Mouse (Mus musculus): ENCODE data around the gene Sgta.
"Not testable (repeated sequence)": the region's sequence is repeated elsewhere in the genome, so short reads cannot be mapped to it uniquely, and the experiment has no call there.

Gene Sgta

DNA sequence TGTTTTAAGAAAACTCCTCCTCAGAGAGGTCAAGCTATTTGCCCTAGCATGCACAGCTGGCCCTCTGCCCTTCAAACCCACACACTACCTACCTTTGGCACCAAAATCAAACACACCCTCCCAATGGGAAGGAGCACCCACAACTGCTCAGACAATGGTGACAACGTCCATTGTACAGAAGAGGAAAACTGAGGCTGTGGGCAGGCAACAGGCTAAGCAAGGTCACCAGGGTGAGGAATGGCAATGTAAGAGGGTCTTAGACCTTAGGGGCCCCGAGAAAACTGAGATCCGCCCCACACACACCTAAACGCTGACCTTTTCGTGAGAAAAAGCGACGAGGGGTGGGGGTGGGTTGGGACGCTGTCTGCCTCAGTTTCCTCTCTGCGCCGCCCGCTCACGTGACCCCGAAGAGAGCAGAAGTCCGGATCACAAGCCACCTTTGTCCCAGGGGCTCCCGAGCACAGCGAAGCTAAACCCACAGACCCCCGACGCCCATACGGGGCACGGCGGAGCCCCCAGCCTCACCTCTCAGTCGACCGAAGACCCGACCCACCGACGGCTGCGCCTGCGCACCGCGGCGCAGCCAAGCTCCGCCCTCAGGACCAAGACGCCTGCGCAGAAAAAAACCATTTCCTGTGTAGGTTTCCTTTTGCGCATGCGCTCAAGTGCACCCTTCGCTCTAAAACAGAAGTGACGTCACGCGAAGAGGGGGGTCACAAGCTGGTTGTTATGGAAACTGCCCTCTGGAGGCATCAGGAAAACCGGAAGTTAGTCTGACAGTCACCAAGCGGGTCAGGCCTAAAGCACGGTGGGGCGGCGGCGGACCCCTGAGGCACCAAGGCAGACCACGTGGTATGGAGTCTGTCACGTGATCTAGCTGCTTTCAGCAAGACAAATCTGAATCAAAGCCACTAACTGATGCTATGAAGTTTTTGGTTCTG is at the start of gene Sgta:
TSS of gene Sgta (minus strand) at position 579 of the 941 bp plus-strand sequence.
- peak; percentile 100 for DNase-seq (ENCODE audit: low spot score)

DNA sequence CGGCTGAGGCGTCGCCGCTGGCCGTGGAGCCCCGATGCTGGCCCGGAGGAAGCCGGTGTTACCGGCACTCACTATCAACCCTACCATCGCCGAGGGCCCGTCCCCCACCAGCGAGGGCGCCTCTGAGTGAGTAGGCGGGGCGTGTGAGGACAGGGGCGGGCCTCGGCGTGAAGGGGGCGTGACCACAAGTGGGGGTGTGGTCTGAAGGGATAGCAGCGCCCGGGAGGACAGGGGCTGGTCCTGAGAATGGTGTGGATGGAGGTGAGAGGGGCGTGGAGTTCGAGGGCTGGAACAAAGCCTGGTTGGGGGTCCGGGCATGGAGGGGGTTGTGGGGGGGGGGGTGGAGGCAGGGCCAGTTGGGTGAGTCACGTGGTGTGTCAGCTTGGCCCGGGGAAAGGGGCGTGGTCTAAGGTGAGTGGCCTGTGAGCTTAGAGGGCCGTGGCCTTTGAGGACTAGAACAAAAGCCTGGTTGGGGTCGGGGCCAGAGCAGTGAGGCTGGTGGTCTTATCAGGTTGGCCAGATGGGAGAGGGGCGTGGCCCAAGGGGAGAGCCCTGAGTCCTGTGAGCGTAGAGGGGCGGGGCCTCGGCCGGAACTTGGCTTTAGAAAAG is 46.2 kb upstream of the Sgta start:
- peak; percentile 84 for DNase-seq (ENCODE audit: low spot score)

DNA sequence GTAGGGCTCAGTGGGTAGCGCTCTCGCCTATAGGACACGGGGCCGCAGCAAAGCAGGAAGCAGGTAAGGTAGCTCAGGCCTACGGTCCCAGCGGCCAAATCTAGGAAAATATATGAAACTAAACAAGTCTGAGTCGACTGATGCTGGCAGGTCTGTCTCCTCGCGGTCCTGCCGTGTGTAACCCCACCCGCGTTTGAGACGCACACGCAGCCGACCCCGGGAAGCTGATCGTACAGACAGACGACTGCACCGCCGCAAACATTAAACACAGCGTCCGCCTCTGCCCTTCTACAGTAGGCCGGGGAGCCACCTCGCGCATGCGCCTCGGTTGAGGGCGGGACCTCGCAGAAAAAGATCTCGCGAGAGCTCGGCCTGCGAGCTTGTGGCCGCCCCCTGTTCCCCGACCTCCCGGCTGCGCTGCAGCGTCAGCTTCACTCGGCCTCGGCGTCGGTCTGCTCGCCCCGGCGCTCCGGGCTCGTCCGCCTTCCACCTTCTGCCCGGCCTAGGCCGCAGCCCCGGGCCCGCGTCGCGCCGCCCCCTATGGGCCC is 45.7 kb upstream of the Sgta start, which contains the start of gene Map2k2:
TSS of gene Map2k2 (plus strand) at position 351 of the 548 bp plus-strand sequence.
- DNase-seq (ENCODE audit: low spot score) = peak; percentile 97

DNA sequence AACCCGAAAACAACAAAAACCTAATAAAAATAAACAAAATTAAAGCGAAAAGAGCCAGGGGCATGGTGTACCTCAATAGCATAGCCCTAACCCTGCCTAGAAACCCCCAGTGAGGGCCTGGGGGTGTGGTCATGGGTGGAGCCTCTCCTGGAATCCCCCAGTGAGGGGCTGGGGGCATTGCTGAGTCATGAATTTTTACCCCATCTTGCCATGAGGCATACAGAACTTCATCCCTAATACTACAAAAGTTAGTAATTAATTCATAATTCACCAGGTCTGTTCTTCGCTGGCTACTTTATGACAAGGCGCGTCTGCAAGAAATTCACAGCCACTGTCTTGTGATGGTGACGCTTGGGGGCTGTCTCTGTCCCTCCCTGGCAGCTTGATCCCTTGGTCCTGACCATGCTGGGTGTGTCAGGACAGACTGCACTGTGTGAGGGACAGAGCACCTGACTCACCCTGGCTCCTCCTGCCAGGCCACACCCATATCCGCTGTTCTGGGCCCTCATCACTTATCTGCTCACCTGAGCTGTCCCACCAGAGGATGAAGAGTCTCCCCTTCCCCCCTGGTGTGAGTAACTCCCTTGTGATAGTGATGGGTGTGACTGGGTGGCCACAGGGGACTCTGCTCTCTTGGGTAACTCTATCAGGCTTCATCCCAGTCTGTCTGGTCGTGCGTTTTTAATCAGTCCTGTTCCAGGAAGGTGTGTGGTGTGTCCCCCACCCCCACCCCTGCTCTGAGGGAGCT is 35.1 kb upstream of the Sgta start:
- no peak for DNase-seq (ENCODE audit: low spot score)

DNA sequence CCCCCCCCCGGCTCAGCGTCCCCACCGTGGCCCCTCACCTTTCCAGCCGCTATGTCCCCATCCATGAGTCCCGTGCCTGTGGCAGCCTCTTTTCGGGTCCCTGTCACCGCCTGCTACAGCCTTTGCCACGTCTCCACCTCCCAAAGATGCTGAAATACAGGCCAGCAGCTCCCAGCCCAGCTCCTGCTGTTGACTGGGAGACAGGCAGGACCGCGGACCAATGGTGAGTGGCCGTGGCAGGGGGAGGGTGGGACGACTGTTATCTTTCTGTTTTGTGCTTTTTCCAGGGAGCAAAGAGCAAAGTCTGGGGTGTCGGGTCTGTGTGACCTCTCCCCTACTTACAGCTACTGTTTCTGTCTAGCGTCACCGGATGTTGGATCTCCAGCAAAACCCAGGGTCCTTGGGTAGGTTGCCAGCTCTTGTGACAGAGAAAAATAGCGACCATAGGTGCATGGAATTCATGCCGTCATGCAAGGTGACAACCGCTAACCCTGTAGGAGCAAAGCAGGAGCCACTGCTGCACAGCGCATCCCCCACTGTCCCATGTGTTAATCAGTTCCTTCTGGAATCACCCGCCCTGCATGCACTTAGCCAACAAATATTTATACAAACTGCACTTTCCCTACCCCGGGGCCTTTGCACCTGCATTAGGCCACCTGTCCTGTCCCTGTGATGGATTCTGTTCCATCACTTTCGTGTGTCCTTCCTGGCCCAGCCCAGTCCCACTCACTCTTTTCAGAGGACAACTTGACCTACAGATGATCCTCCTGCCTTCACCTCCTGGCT is 32.7 kb upstream of the Sgta start:
- no peak for DNase-seq (ENCODE audit: low spot score)

DNA sequence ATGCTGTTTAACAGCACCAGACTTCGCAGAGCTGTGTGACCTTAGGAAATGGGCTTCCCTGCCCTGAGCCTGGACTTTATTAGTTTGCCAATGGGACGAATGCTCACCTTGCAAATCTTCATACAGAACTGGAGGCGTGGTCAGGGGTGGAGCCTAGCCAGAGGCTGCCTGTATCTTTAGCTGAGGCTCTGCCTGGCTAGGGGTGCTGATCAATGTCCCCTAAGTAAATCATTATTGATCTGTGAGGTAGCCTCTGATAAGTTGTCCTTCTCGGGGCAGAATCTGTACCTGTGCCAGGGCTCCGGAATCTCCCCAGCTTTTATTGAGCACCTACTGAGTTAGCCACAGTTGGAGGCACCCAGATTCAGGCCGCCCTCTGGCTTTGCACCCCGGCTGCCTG is 30.6 kb upstream of the Sgta start:
- no peak for DNase-seq (ENCODE audit: low spot score)

DNA sequence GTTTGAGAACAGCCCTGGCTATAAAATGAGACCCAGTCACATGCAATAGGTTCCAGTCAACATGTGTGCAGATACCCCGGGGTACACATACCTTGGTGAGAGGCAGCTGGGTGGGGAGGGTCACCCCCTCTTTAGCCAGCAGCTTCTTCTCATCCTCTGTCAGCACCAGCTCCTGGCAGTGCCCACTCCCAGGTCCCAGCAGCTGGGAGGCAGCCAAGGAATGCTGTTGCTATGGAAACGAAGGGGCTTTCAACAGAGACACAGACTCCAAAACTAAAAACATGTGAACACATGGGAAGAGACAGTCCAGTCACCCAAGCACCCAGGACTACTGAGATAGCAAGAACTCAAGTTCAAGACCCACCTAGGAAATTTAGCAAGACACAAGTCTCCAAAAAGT is 29.2 kb upstream of the Sgta start:
- DNase-seq (ENCODE audit: low spot score) = no peak

DNA sequence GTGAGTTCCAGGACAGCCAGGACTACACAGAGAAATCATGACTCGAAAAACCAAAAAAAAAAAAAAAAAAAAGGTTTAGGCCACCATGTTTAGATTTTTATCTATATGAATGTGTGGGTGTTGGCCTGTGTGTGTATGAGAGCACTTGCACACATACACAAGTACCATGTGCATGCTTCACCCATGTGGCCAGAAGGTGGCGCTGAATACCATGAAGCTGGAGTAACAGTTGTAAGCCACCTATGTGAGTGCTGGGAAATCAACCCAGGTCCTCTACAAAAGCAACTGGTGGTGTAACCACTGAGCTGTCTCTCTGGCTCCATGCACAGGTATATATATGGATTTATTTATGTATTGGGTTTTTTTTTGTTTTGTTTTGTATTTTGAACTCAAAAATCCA is 27.0 kb upstream of the Sgta start:
- DNase-seq (ENCODE audit: low spot score) = no peak

DNA sequence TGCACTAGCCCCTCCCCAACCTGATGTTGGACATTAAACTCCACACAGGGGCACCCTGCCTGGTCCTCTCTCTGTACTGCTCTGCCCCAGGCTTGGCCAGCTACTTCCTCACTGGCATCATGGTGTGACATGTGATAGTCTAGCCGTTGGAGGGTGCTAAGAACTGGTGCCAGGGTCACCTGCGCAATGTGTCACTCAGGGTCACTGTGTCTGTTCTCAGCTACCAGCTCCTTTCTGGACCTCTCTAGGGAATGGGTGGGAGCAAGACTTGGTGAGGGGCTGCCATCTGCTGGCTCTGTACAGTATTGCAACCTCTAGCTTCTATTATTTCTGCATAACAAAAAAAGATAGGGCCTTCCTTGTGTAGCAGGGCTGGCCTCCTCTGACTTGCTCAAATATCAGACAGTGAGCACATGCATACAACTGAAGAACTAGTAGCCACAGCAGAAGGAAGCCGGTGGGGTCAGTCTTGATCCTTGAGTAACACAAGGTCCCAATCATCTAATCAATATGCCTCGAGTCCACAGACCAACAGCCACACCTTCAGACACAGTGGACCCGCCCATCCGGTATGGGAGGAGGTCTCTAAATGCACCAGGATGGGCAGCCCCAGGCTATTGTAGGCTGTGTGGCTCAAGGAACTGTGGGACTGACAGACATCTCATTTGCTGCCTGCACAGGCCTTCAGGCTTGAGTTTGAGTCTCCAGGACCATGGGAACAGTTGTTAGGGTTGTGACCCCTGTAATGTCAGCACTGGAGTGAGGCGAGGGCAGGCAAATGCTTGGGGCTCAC is 22.4 kb upstream of the Sgta start:
- DNase-seq (ENCODE audit: low spot score) = peak; percentile 68

DNA sequence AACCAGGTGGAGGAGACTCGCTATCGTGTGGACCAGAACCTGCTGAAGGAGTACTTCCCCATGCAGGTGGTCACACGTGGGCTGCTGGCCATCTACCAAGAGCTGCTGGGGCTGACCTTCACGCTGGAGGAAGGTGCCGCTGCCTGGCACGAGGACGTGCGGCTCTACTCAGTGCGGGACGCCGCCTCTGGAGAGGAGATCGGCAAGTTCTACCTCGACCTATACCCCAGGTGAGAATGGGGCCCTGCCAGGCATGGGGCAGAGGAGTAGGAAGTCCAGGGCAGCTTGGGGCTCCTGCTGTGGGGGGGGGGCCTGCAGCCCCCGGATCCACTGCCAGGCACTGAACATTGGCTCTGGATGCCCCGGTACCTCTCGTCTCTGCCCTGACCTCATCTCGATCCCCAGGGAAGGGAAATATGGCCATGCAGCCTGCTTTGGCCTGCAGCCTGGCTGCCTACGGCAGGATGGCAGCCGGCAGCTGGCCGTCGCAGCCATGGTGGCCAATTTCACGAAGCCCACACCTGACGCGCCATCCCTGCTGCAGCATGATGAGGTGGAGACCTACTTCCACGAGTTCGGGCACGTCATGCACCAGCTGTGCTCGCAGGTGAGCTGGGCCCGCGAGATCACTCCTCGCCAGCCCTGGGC is 20.2 kb upstream of the Sgta start:
- DNase-seq (ENCODE audit: low spot score) = no peak

DNA sequence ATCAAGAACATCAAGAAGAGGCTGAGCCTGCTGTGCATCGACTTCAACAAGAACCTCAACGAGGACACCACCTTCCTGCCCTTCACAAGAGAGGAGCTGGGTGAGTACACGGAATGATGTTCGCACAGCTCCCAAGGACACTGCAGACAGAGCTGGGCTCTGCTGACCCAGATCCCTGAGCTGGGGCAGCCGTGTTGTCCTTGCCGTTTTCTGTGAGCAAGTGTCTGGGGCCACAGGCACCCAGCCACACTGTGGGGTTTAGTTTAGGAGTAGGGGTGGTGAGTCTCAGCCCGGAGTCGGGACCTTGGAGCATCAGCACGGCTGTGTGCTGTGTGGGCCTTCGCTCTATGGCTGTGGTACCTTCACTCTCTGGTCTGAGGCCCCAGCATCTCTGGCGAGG is 17.9 kb upstream of the Sgta start:
- DNase-seq (ENCODE audit: low spot score) = no peak

DNA sequence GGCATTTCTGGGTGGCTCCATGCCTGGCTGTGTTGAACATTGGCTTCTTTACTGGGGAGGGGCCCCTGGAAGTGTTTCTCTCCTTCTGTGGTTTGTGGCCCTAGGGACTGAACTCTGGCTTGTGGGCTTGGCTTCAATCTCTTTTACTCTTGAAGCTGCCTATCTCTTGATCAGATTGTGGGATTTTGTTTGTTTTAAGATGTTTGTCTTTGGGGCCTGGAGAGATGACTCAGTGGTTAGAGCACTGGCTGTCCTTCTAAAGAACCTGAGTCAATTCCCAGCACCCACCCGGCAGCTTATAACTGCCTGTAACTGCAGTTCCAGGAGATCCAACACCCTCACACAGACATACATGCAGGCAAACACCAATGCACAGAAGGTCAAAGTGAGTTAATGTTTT is 16.4 kb upstream of the Sgta start:
- no peak for DNase-seq (ENCODE audit: low spot score)

DNA sequence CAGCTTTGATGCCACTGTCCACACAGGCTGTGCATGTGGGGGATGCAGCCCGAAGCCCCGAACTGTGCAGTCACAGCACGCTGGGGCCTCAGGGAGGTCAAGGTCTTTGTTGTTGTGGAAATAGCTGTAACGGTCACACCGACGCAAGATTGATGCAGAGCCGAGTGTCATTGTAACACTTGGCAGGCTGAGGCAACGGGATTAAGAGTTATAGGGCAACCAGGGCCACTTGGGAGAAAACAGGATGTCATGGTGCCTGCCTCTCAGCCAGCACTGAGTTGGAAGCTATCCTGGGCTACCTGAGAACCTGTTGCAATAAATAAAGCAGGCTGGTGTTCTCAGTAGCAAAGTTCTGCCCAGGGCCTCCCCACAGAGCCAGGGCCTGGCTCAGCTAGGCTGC is 15.8 kb upstream of the Sgta start:
- DNase-seq (ENCODE audit: low spot score) = no peak

DNA sequence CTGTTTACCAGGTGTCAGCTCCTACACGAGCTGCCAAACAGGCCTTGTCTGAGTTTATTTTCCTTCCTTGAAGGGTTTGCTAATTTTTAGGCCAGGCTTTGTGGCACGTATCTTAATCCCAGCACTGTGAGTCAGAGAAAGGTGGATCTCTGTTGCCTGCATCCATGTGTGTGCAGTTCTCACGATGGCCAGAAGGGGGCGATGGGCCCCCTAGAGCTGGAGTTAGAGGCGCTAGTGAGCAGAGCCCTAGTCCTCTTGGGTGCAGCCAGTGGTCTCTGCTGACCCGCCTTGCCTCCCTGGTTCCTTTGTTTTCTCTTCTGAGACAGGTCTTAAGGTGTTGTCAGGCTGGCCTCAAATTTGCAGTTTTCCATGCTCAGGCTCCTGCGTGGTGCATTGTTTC is 13.5 kb upstream of the Sgta start:
- no peak for DNase-seq (ENCODE audit: low spot score)

DNA sequence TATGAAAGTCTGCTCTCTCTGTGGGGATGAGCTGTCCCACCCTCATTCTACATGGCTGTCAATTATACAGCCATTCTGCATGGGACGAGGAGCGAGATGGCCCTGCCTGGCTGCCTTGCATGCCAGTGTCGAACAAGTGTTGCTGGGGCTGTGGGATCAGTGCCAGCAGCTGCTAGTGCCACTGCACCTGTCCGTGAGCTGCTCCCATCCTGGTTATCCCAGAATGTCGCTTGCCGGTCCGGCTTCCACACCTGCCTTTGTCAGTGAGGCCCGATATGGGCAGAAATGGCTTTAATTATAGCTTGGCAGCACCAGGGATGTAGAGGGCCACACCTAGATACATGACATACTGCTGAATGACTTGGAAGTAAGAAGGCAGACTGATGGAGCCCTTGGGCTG is 12.3 kb upstream of the Sgta start:
- no peak for DNase-seq (ENCODE audit: low spot score)

DNA sequence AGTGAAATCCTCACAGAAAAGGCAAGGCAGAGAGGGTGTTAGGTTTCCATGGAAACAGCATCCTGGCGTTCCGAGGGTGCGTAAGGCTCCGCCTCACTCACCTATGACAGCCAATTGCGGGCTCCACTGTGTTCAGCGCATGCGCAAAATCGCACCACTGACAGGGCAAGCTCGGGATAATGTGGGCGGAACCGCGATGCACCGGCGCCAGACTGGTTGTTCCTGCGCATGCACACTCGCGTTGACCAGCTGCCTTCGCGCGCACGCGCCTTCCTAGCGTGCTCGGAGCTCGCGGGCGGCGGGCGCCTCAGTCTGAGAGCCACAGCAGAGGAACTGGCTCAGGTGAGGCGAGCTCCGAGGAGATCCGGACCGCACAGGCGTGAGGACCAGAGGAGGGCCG is 9.9 kb upstream of the Sgta start, which contains the start of gene Thop1:
TSS of gene Thop1 (plus strand) at position 200 of the 400 bp plus-strand sequence.
- peak; percentile 98 for DNase-seq (ENCODE audit: low spot score)

DNA sequence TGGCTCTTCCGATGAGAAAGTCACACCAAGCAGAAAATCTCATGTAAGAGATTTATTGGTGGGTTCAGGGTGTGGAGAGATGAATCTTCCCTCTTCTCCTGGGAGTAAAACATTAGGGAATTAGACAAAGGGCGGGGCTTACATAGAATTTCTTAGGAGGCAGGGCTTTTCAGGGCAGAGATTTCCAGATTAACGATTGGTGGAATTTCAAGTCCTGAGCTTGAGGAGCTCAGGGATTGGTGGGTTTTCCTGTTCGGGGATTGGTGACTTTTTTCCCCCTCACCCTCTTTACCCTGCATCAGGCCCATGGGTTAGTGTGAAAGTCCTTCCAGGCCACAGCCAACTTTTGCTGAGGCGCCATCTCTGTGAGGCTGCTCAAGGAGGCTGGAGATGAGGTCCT is 8.7 kb upstream of the Sgta start:
- DNase-seq (ENCODE audit: low spot score) = no peak

DNA sequence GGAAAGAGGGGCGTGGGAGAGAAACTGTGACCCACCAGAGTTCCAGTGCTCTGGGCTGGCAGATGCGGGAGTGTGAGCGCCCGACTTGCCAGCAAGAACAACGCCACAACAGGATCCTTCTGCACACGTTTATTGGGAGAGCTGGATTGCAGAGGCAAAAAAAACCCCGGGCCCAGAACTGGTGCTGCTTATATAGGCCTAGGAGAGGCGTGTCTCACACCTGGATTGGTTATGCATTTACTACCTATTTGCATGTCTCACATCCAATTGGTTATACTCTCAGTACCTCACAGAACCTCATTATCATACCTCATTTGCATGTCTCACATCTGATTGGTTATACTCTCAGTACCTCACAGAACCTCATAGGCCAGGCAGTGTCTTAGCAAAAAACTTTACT is 4.5 kb upstream of the Sgta start:
- DNase-seq (ENCODE audit: low spot score) = not testable (repeated sequence)

DNA sequence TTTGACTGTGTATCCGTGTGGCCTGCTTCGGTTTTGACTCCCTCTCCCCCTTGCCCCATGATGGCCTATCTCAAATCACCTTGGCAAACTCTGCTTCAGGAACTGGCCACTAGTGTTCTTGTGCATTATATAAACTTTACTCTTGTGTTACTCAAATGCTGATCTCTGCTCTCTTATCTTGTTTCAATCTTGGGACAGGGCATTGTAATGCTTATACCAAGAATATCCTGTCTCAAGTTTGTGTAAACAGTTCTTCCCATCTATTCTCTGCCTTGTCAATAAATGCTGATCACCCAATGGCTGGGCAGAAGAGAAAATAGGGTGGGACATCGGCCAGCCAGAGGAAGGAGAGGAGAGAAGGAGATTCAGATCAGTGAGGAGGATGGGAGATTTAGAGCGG is 2.7 kb upstream of the Sgta start:
- peak; percentile 45 for DNase-seq (ENCODE audit: low spot score)

DNA sequence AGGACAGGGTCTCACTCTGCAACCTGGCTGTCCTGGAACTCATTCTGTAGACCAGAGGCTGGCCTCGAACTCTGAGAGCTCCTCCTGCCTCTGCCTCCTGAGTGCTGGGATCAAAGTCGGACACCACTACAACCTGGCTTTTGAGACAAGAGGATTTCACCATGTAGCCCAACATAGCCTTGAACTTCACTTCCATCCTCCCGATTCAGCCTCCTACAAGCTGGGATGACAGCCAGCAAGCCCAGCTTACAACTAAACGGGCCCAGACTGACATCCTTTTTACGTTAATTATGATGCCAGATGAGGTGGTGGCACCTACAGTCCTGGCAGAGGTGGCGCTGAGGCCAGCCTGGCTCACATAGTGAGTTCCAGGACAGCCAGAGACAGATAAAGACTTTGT is 1.1 kb downstream of the Sgta start:
- DNase-seq (ENCODE audit: low spot score) = no peak
